Mouse (Mus musculus): ENCODE measurements around the gene Alg12.

- TF ChIP-seq POLR2A (IDR thresholded peaks at IDR 0.05; ENCODE audit: low read depth, low read length) = no peak
- 0 out of 2 replicates have a peak, but pooled peaks have one; percentile 19 for TF ChIP-seq CTCF (conservative IDR thresholded peaks at IDR 0.05; ENCODE audit: insufficient read depth, insufficient read length, low read depth, low read length)
Observed at GRCm38 (mm10) chr15:88829791-88830440, 10.8 kb upstream of the Alg12 start.

Data from kidney, adult 2 months (tissue).